Mouse (Mus musculus): ENCODE results near the gene Lgi1. TPM values are rescaled to one million over a fixed set of nuclear protein-coding genes. Genes with fewer than 3 reads are reported as not detected.

Gene Lgi1
- polyA plus RNA-seq, 1 experiment from 2014 or later = 1.5 TPM

- Histone ChIP-seq H3K9me3 (ENCODE audit: low read length) (no peaks in the 10 kb centered on the region), H3K36me3 (ENCODE audit: insufficient read depth, low read length) (no peaks in the 10 kb centered on the region), H3K4me3 (ENCODE audit: low read length) (no peak overlapping the region), H3K27me3 (ENCODE audit: insufficient read depth, low read length) (peaks cover 10% of the 10 kb centered on the region; the same call in 1 of the 2 replicates), H3K27ac (ENCODE audit: low read length) (no peak overlapping the region), H3K4me1 (ENCODE audit: insufficient read depth, low read length) (peaks cover 3% of the 10 kb centered on the region; the same call in 1 of the 2 replicates), H3K9ac (replicated peaks; ENCODE audit: low read length) (no peak overlapping the region), H3K4me2 (replicated peaks; ENCODE audit: low read depth, low read length) (no peak overlapping the region)
- 78% methylated on average over 3 of the region's 3 CpGs for WGBS
- no peak for ATAC-seq (ENCODE audit: low FRiP score, low TSS enrichment)
Observed at GRCm38 (mm10) chr19:38259436-38259835, 4.9 kb upstream of the Lgi1 start.

GRCm38 (mm10) chr19:38260346-38260745 is 4.0 kb upstream of the Lgi1 start:
- Histone ChIP-seq H3K9ac (replicated peaks; ENCODE audit: low read length) (no peak overlapping the region), H3K4me1 (ENCODE audit: insufficient read depth, low read length) (peaks cover 3% of the 10 kb centered on the region; the same call in 1 of the 2 replicates), H3K27me3 (ENCODE audit: insufficient read depth, low read length) (peaks cover 14% of the 10 kb centered on the region; the same call in 1 of the 2 replicates), H3K27ac (ENCODE audit: low read length) (no peak overlapping the region), H3K9me3 (ENCODE audit: low read length) (no peaks in the 10 kb centered on the region), H3K36me3 (ENCODE audit: insufficient read depth, low read length) (no peaks in the 10 kb centered on the region), H3K4me2 (replicated peaks; ENCODE audit: low read depth, low read length) (no peak overlapping the region), H3K4me3 (ENCODE audit: low read length) (no peak overlapping the region)
- no peak for ATAC-seq (ENCODE audit: low FRiP score, low TSS enrichment)
- 41% methylated on average over 4 of the region's 4 CpGs for WGBS

- no peaks in the 10 kb centered on the region for H3K9me3 ChIP-seq (ENCODE audit: low read length)
- H3K27ac ChIP-seq (ENCODE audit: low read length) = no peak overlapping the region
- H3K36me3 ChIP-seq (ENCODE audit: insufficient read depth, low read length) = no peaks in the 10 kb centered on the region
- H3K9ac ChIP-seq (replicated peaks; ENCODE audit: low read length) = no peak overlapping the region
- 80% methylated on average over 5 of the region's 5 CpGs for WGBS
- H3K4me3 ChIP-seq (ENCODE audit: low read length) = no peak overlapping the region
- no peak overlapping the region for H3K4me2 ChIP-seq (replicated peaks; ENCODE audit: low read depth, low read length)
- ATAC-seq (ENCODE audit: low FRiP score, low TSS enrichment) = no peak
- H3K4me1 ChIP-seq (ENCODE audit: insufficient read depth, low read length) = peaks cover 3% of the 10 kb centered on the region; the same call in 1 of the 2 replicates
- H3K27me3 ChIP-seq (ENCODE audit: insufficient read depth, low read length) = peaks cover 14% of the 10 kb centered on the region; the same call in 1 of the 2 replicates
Observed at GRCm38 (mm10) chr19:38261351-38261750, 3.0 kb upstream of the Lgi1 start.

GRCm38 (mm10) chr19:38263829-38264504 is 369 bp upstream of the Lgi1 start:
- WGBS = 25% methylated on average over 14 of the region's 14 CpGs
- Histone ChIP-seq H3K4me3 (ENCODE audit: low read length) (peak overlapping the region; percentile 19), H3K4me2 (replicated peaks; ENCODE audit: low read depth, low read length) (peak overlapping the region; percentile 48), H3K36me3 (ENCODE audit: insufficient read depth, low read length) (no peaks in the 10 kb centered on the region), H3K27me3 (ENCODE audit: insufficient read depth, low read length) (peaks cover 14% of the 10 kb centered on the region; the same call in 1 of the 2 replicates), H3K27ac (ENCODE audit: low read length) (no peak overlapping the region), H3K9me3 (ENCODE audit: low read length) (no peaks in the 10 kb centered on the region), H3K9ac (replicated peaks; ENCODE audit: low read length) (no peak overlapping the region), H3K4me1 (ENCODE audit: insufficient read depth, low read length) (peaks cover 3% of the 10 kb centered on the region; the same call in 1 of the 2 replicates)
- ATAC-seq (ENCODE audit: low FRiP score, low TSS enrichment) = no peak

- Histone ChIP-seq H3K9ac (replicated peaks; ENCODE audit: low read length) (no peak overlapping the region), H3K4me3 (ENCODE audit: low read length) (no peak overlapping the region), H3K4me1 (ENCODE audit: insufficient read depth, low read length) (peaks cover 3% of the 10 kb centered on the region; the same call in 1 of the 2 replicates), H3K9me3 (ENCODE audit: low read length) (no peaks in the 10 kb centered on the region), H3K36me3 (ENCODE audit: insufficient read depth, low read length) (no peaks in the 10 kb centered on the region), H3K27ac (ENCODE audit: low read length) (no peak overlapping the region), H3K4me2 (replicated peaks; ENCODE audit: low read depth, low read length) (no peak overlapping the region), H3K27me3 (ENCODE audit: insufficient read depth, low read length) (peaks cover 14% of the 10 kb centered on the region; the same call in 1 of the 2 replicates)
- no peak for ATAC-seq (ENCODE audit: low FRiP score, low TSS enrichment)
- WGBS = 79% methylated on average over 5 of the region's 5 CpGs
Observed at GRCm38 (mm10) chr19:38265767-38266166, 1.4 kb downstream of the Lgi1 start.

- Histone ChIP-seq H3K27ac (ENCODE audit: low read length) (no peak overlapping the region), H3K4me1 (ENCODE audit: insufficient read depth, low read length) (peaks cover 3% of the 10 kb centered on the region; the same call in 1 of the 2 replicates), H3K9ac (replicated peaks; ENCODE audit: low read length) (no peak overlapping the region), H3K9me3 (ENCODE audit: low read length) (no peaks in the 10 kb centered on the region), H3K36me3 (ENCODE audit: insufficient read depth, low read length) (no peaks in the 10 kb centered on the region), H3K4me2 (replicated peaks; ENCODE audit: low read depth, low read length) (no peak overlapping the region), H3K27me3 (ENCODE audit: insufficient read depth, low read length) (peaks cover 14% of the 10 kb centered on the region; the same call in 1 of the 2 replicates), H3K4me3 (ENCODE audit: low read length) (no peak overlapping the region)
- WGBS = 80% methylated on average over 5 of the region's 5 CpGs
- ATAC-seq (ENCODE audit: low FRiP score, low TSS enrichment) = no peak
Observed at GRCm38 (mm10) chr19:38267469-38267868, 3.1 kb downstream of the Lgi1 start.

- no peak for ATAC-seq (ENCODE audit: low FRiP score, low TSS enrichment)
- H3K36me3 ChIP-seq (ENCODE audit: insufficient read depth, low read length) = no peaks in the 10 kb centered on the region
- no peak overlapping the region for H3K4me3 ChIP-seq (ENCODE audit: low read length)
- no peak overlapping the region for H3K27ac ChIP-seq (ENCODE audit: low read length)
- H3K4me1 ChIP-seq (ENCODE audit: insufficient read depth, low read length) = no peaks in the 10 kb centered on the region
- no peaks in the 10 kb centered on the region for H3K9me3 ChIP-seq (ENCODE audit: low read length)
- no peaks in the 10 kb centered on the region for H3K27me3 ChIP-seq (ENCODE audit: insufficient read depth, low read length)
- no peak overlapping the region for H3K4me2 ChIP-seq (replicated peaks; ENCODE audit: low read depth, low read length)
- WGBS = 25% methylated on average over 6 of the region's 6 CpGs
- no peak overlapping the region for H3K9ac ChIP-seq (replicated peaks; ENCODE audit: low read length)
Observed at GRCm38 (mm10) chr19:38271071-38271470, 6.7 kb downstream of the Lgi1 start.

GRCm38 (mm10) chr19:38273820-38274219 is 9.5 kb downstream of the Lgi1 start:
- no peak overlapping the region for H3K4me2 ChIP-seq (replicated peaks; ENCODE audit: low read depth, low read length)
- no peaks in the 10 kb centered on the region for H3K4me1 ChIP-seq (ENCODE audit: insufficient read depth, low read length)
- WGBS = 86% methylated on average over 7 of the region's 7 CpGs
- no peak overlapping the region for H3K27ac ChIP-seq (ENCODE audit: low read length)
- no peaks in the 10 kb centered on the region for H3K36me3 ChIP-seq (ENCODE audit: insufficient read depth, low read length)
- H3K9me3 ChIP-seq (ENCODE audit: low read length) = no peaks in the 10 kb centered on the region
- no peak overlapping the region for H3K9ac ChIP-seq (replicated peaks; ENCODE audit: low read length)
- H3K27me3 ChIP-seq (ENCODE audit: insufficient read depth, low read length) = no peaks in the 10 kb centered on the region
- H3K4me3 ChIP-seq (ENCODE audit: low read length) = no peak overlapping the region
- ATAC-seq (ENCODE audit: low FRiP score, low TSS enrichment) = no peak

- no peak overlapping the region for H3K27ac ChIP-seq (ENCODE audit: low read length)
- H3K4me1 ChIP-seq (ENCODE audit: insufficient read depth, low read length) = 0 out of 2 replicates have a peak, but pooled peaks cover 1% of the 10 kb centered on the region
- ATAC-seq (ENCODE audit: low FRiP score, low TSS enrichment) = no peak
- no peak overlapping the region for H3K9ac ChIP-seq (replicated peaks; ENCODE audit: low read length)
- no peak overlapping the region for H3K4me2 ChIP-seq (replicated peaks; ENCODE audit: low read depth, low read length)
- H3K9me3 ChIP-seq (ENCODE audit: low read length) = no peaks in the 10 kb centered on the region
- no peak overlapping the region for H3K4me3 ChIP-seq (ENCODE audit: low read length)
- H3K36me3 ChIP-seq (ENCODE audit: insufficient read depth, low read length) = no peaks in the 10 kb centered on the region
- WGBS = 85% methylated on average over 15 of the region's 15 CpGs
- H3K27me3 ChIP-seq (ENCODE audit: insufficient read depth, low read length) = no peaks in the 10 kb centered on the region
Observed at GRCm38 (mm10) chr19:38274747-38275421, 10.5 kb downstream of the Lgi1 start.

GRCm38 (mm10) chr19:38276226-38276625 is 11.9 kb downstream of the Lgi1 start:
- Histone ChIP-seq H3K27ac (ENCODE audit: low read length) (no peak overlapping the region), H3K36me3 (ENCODE audit: insufficient read depth, low read length) (no peaks in the 10 kb centered on the region), H3K4me2 (replicated peaks; ENCODE audit: low read depth, low read length) (no peak overlapping the region), H3K27me3 (ENCODE audit: insufficient read depth, low read length) (no peaks in the 10 kb centered on the region), H3K9ac (replicated peaks; ENCODE audit: low read length) (no peak overlapping the region), H3K9me3 (ENCODE audit: low read length) (no peaks in the 10 kb centered on the region), H3K4me3 (ENCODE audit: low read length) (no peak overlapping the region), H3K4me1 (ENCODE audit: insufficient read depth, low read length) (0 out of 2 replicates have a peak, but pooled peaks cover 4% of the 10 kb centered on the region)
- 83% methylated on average over 4 of the region's 4 CpGs for WGBS
- no peak for ATAC-seq (ENCODE audit: low FRiP score, low TSS enrichment)

Measured in kidney, embryonic 16.5 days (tissue).